Mouse (Mus musculus): ENCODE measurements around the gene Fgfr2. TPM values are rescaled to one million over a fixed set of nuclear protein-coding genes. Genes with fewer than 3 reads are reported as not detected.

The Fgfr2 gene
- polyA plus RNA-seq, 1 experiment from 2014 or later, result 110 TPM

DNA sequence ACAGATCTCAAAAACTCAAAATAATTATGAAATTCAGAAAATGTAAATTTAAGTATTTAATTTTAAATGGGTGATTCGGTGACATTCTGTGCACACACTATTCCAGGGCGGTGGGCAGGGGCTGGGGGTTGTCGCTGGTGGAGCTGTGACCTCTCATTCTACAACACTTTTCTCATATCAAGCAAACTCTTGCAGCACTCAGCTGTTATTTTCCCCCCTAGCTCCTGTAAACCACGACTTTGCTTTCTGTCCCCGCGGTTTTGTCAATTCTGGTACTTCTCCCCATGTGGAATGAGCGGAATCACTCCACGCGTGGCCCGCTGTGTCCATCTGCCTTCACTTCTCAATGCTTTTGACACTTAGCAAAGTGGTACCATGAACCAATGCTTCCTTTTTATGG, 2549.4 kb downstream of the Fgfr2 start:
- Histone ChIP-seq H3K9me3 (ENCODE audit: low read length) (no peaks in the 10 kb centered on the region), H3K9ac (replicated peaks; ENCODE audit: low read depth) (no peak overlapping the region), H3K4me3 (ENCODE audit: low read depth, low read length) (no peak overlapping the region), H3K27ac (ENCODE audit: low read length) (peak overlapping the region; percentile 87), H3K36me3 (ENCODE audit: insufficient read depth, low read length) (no peaks in the 10 kb centered on the region), H3K27me3 (replicated peaks; ENCODE audit: insufficient read depth, low read length) (no peaks in the 10 kb centered on the region), H3K4me1 (ENCODE audit: insufficient read depth, low read depth, low read length) (peaks cover 18% of the 10 kb centered on the region; the same call in 1 of the 2 replicates), H3K4me2 (replicated peaks; ENCODE audit: low read depth, low read length) (no peak overlapping the region)
- no peak for TF ChIP-seq CTCF (IDR thresholded peaks at IDR 0.05)
- no peak for TF ChIP-seq EP300 (IDR thresholded peaks at IDR 0.05)
- no peak for ATAC-seq
- 93% methylated on average over 10 of the region's 10 CpGs for whole genome bisulfite sequencing
- DNase-seq (ENCODE audit: low spot score), result no peak

DNA sequence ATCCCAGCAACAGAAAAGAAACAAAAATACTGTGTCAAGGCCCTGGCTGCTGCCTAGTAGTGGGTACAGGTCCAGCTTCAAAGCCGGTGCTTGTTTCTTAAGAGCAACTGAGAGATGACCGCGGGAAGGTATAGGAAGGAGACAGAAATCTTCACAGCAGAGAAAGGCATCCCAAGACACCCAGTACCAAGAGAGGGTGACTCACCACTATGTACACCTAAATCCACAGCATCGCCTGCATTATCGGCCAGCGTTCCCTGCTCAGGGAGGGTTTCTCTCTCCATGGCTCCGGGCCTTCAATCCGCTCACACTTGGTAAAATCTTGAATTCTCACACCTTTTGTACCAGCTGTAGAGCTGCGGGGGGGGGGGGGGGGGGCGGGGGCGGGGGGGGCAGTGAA, 2550.3 kb downstream of the Fgfr2 start, which contains the start of gene Nsmce4a:
Gene Nsmce4a (minus strand): TSS at position 298 of the 400 bp plus-strand sequence.
- no peak for TF ChIP-seq CTCF (IDR thresholded peaks at IDR 0.05)
- TF ChIP-seq EP300 (IDR thresholded peaks at IDR 0.05), result no peak
- H3K27ac ChIP-seq (ENCODE audit: low read length), result peak within 1 kb of the TSS; percentile 87
- H3K9ac ChIP-seq (replicated peaks; ENCODE audit: low read depth), result no peak within 1 kb of the TSS
- ATAC-seq (no peak), DNase-seq (ENCODE audit: low spot score) (no peak)
- no peak within 1 kb of the TSS for H3K4me3 ChIP-seq (ENCODE audit: low read depth, low read length)
- H3K9me3 ChIP-seq (ENCODE audit: low read length), result no peaks in the 10 kb centered on the region
- no peaks in the 10 kb centered on the region for H3K27me3 ChIP-seq (replicated peaks; ENCODE audit: insufficient read depth, low read length)
- peaks cover 11% of the 10 kb centered on the region; the same call in 1 of the 2 replicates for H3K4me1 ChIP-seq (ENCODE audit: insufficient read depth, low read depth, low read length)
- WGBS, result 71% methylated on average over 8 of the region's 11 CpGs
- H3K36me3 ChIP-seq (ENCODE audit: insufficient read depth, low read length), result no peaks in the 10 kb centered on the region
- H3K4me2 ChIP-seq (replicated peaks; ENCODE audit: low read depth, low read length), result no peak within 1 kb of the TSS

GRCm38 (mm10) chr7:130570472-130570871, 2552.7 kb downstream of the Fgfr2 start:
- Histone ChIP-seq H3K9ac (replicated peaks; ENCODE audit: low read depth) (no peak overlapping the region), H3K27me3 (replicated peaks; ENCODE audit: insufficient read depth, low read length) (no peaks in the 10 kb centered on the region), H3K4me1 (ENCODE audit: insufficient read depth, low read depth, low read length) (no peaks in the 10 kb centered on the region; the same call in 1 of the 2 replicates), H3K36me3 (ENCODE audit: insufficient read depth, low read length) (no peaks in the 10 kb centered on the region), H3K9me3 (ENCODE audit: low read length) (no peaks in the 10 kb centered on the region), H3K27ac (ENCODE audit: low read length) (no peak overlapping the region), H3K4me2 (replicated peaks; ENCODE audit: low read depth, low read length) (no peak overlapping the region), H3K4me3 (ENCODE audit: low read depth, low read length) (no peak overlapping the region)
- TF ChIP-seq EP300 (IDR thresholded peaks at IDR 0.05) (no peak), CTCF (IDR thresholded peaks at IDR 0.05) (no peak)
- DNase-seq (ENCODE audit: low spot score) (no peak), ATAC-seq (no peak)
- WGBS, result 85% methylated on average over 7 of the region's 7 CpGs

- no peak overlapping the region for H3K4me2 ChIP-seq (replicated peaks; ENCODE audit: low read depth, low read length)
- DNase-seq (ENCODE audit: low spot score) (no peak), ATAC-seq (no peak)
- WGBS, result 35% methylated on average over 9 of the region's 9 CpGs
- no peak overlapping the region for H3K4me3 ChIP-seq (ENCODE audit: low read depth, low read length)
- no peaks in the 10 kb centered on the region for H3K36me3 ChIP-seq (ENCODE audit: insufficient read depth, low read length)
- H3K27me3 ChIP-seq (replicated peaks; ENCODE audit: insufficient read depth, low read length), result no peaks in the 10 kb centered on the region
- H3K9ac ChIP-seq (replicated peaks; ENCODE audit: low read depth), result no peak overlapping the region
- H3K9me3 ChIP-seq (ENCODE audit: low read length), result no peaks in the 10 kb centered on the region
- no peak for TF ChIP-seq EP300 (IDR thresholded peaks at IDR 0.05)
- TF ChIP-seq CTCF (IDR thresholded peaks at IDR 0.05), result no peak
- no peaks in the 10 kb centered on the region for H3K4me1 ChIP-seq (ENCODE audit: insufficient read depth, low read depth, low read length)
- no peak overlapping the region for H3K27ac ChIP-seq (ENCODE audit: low read length)
These were observed 2554.2 kb downstream of the Fgfr2 start for GRCm38 (mm10) chr7:130568783-130569436.

DNA sequence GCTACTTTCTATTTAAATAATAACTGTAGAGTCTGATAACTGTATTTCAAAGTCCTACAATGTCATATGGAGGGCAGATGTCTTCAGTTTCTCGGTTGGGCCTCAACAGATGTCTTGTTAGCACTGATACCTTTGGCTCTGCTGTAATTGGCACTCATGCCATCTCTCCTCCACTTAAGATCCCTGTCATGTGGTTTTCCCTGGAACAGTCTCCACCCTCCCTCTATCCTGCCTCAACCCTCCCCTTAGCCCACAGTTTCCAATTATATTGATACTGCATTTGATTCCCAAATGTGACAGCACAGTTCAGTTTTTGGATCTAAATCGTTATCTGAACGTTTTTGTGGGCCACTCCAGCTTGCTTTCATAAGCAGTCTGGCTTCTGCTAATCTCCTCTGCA, 2558.6 kb downstream of the Fgfr2 start:
- ATAC-seq (no peak), DNase-seq (ENCODE audit: low spot score) (no peak)
- Histone ChIP-seq H3K27me3 (replicated peaks; ENCODE audit: insufficient read depth, low read length) (no peaks in the 10 kb centered on the region), H3K36me3 (ENCODE audit: insufficient read depth, low read length) (no peaks in the 10 kb centered on the region), H3K9ac (replicated peaks; ENCODE audit: low read depth) (no peak overlapping the region), H3K4me2 (replicated peaks; ENCODE audit: low read depth, low read length) (no peak overlapping the region), H3K27ac (ENCODE audit: low read length) (no peak overlapping the region), H3K4me1 (ENCODE audit: insufficient read depth, low read depth, low read length) (no peaks in the 10 kb centered on the region), H3K9me3 (ENCODE audit: low read length) (no peaks in the 10 kb centered on the region), H3K4me3 (ENCODE audit: low read depth, low read length) (no peak overlapping the region)
- WGBS, result 57% methylated on average over 3 of the region's 3 CpGs
- no peak for TF ChIP-seq CTCF (IDR thresholded peaks at IDR 0.05)
- TF ChIP-seq EP300 (IDR thresholded peaks at IDR 0.05), result no peak

DNA sequence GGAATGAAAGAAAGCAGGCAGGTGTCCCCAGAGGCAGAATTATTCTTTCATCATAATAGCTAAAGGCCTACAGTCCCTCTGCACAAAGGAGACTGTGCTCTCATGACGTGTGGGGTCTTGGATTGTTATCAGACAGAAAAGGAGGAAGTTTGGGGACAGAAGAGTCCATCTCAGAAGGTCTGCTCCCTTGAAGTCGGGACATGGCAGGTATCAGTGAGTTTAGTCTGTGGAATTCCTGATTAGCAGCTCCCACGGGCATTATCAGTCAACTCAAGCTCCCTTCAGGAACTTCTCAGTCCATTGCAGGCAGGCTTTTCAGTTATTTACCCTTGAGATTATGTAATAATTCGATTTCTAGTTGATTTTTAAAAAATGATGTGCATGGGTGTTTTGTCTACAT, 2559.3 kb downstream of the Fgfr2 start:
- ATAC-seq, result no peak
- Histone ChIP-seq H3K4me2 (replicated peaks; ENCODE audit: low read depth, low read length) (no peak overlapping the region), H3K4me3 (ENCODE audit: low read depth, low read length) (no peak overlapping the region), H3K27me3 (replicated peaks; ENCODE audit: insufficient read depth, low read length) (no peaks in the 10 kb centered on the region), H3K9ac (replicated peaks; ENCODE audit: low read depth) (no peak overlapping the region), H3K4me1 (ENCODE audit: insufficient read depth, low read depth, low read length) (no peaks in the 10 kb centered on the region), H3K9me3 (ENCODE audit: low read length) (no peaks in the 10 kb centered on the region), H3K36me3 (ENCODE audit: insufficient read depth, low read length) (no peaks in the 10 kb centered on the region), H3K27ac (ENCODE audit: low read length) (no peak overlapping the region)
- 49% methylated on average over 4 of the region's 4 CpGs for WGBS
- no peak for DNase-seq (ENCODE audit: low spot score)
- no peak for TF ChIP-seq CTCF (IDR thresholded peaks at IDR 0.05)
- no peak for TF ChIP-seq EP300 (IDR thresholded peaks at IDR 0.05)
